Mouse (Mus musculus) thymus, adult 2 months (tissue): Measurements from ENCODE around the gene Tmem255b.

Source experiments
- CTCF ChIP-seq: fragments of 200-500 bp; IDR thresholded peaks from 2 replicates; pipeline ENCODE4 v1.5.1; 2012; ENCODE audit warnings: mild to moderate bottlenecking, control low read depth, low read length, moderate library complexity, borderline replicate concordance; ENCODE audit not compliant: control insufficient read depth, poor library complexity, insufficient read depth; ENCODE audit errors: extremely low read depth
- POLR2A ChIP-seq: fragments of 200-500 bp; IDR thresholded peaks from 2 replicates; pipeline ENCODE4 v1.6.1; 2012; ENCODE audit warnings: mild to moderate bottlenecking, low read length, control low read depth, moderate library complexity; ENCODE audit not compliant: control insufficient read depth, poor library complexity, insufficient read depth; ENCODE audit errors: extremely low read depth

- no peak for TF ChIP-seq CTCF
- no peak for TF ChIP-seq POLR2A
Observed at GRCm38 (mm10) chr8:13483191-13483590, 48.2 kb downstream of the Tmem255b start.
